Mouse (Mus musculus) liver, embryonic 14.5 days (tissue): ENCODE measurements around the gene Spire2.

Experiments used
- CTCF ChIP-seq: IDR thresholded peaks from 2 replicates; pipeline ENCODE4 v1.5.1; 2016; ENCODE audit warnings: antibody characterized with exemption, low read depth, control low read depth
- EP300 ChIP-seq: IDR thresholded peaks from 2 replicates; pipeline ENCODE4 v1.6.1; 2016; ENCODE audit warnings: antibody characterized with exemption, low read depth

- TF ChIP-seq CTCF (no peak), EP300 (no peak)
These were observed 19.6 kb downstream of the Spire2 start for GRCm38 (mm10) chr8:123352118-123352517.
